Mouse (Mus musculus) midbrain, embryonic 10.5 days (tissue): ENCODE data around the gene Rgs14. TPM values are rescaled to one million over a fixed set of nuclear protein-coding genes. Genes with fewer than 3 reads are reported as not detected.

ENCODE experiments used
- DNase-seq: peaks from one replicate; pipeline ENCODE4 v3.0.0-alpha.2; 2017; ENCODE audit warnings: low spot score
- H3K27ac ChIP-seq: fragments of 300-500 bp; sonication (generic); replicated peaks from 2 replicates; pipeline ENCODE4 v1.5.1; 2016; ENCODE audit warnings: mild to moderate bottlenecking
- H3K27me3 ChIP-seq: fragments of 300-500 bp; sonication (generic); 2 replicates; pipeline ENCODE4 v1.6.1; 2016; ENCODE audit warnings: low read depth, mild to moderate bottlenecking; ENCODE audit not compliant: poor library complexity, severe bottlenecking
- H3K36me3 ChIP-seq: fragments of 300-500 bp; sonication (generic); 2 replicates; pipeline ENCODE4 v1.6.1; 2016; ENCODE audit warnings: mild to moderate bottlenecking, moderate library complexity
- H3K4me1 ChIP-seq: fragments of 300-500 bp; sonication (generic); 2 replicates; pipeline ENCODE4 v1.6.1; 2016
- H3K4me3 ChIP-seq: fragments of 300-500 bp; sonication (generic); 2 replicates; pipeline ENCODE4 v1.5.1; 2016; ENCODE audit warnings: mild to moderate bottlenecking, moderate library complexity
- H3K9me3 ChIP-seq: fragments of 300-500 bp; sonication (generic); replicated peaks from 2 replicates; pipeline ENCODE4 v1.6.1; 2016; ENCODE audit warnings: mild to moderate bottlenecking
- WGBS: fragments of 180-500 bp; shearing (Covaris S2); methylation state at CpG from one replicate; pipeline ENCODE4 v1.1.7; 2016; 5-methylcytosine and 5-hydroxymethylcytosine counted together
- polyA plus RNA-seq: library from polyadenylated mRNA; unstranded; fragments of >200 nt; fragmentation: Nextera tagmentation; extraction: Ambion mirVana; gene quantifications from 2 replicates; pipeline ENCODE4 v1.2.1, GENCODE M21; 2016

The Rgs14 gene
- polyA plus RNA-seq, 1 experiment from 2014 or later = 0.41 TPM

GRCm38 (mm10) chr13:55399300-55400038 lies 29.9 kb downstream of the Rgs14 start:
- DNase-seq = no peak
- 67% methylated on average over 5 of the region's 5 CpGs for WGBS
- Histone ChIP-seq H3K27me3 (peaks cover 26% of the 10 kb centered on the region), H3K4me1 (peaks cover 16% of the 10 kb centered on the region; the same call in 1 of the 2 replicates), H3K36me3 (no peaks in the 10 kb centered on the region), H3K4me3 (no peak overlapping the region), H3K9me3 (no peaks in the 10 kb centered on the region), H3K27ac (no peak overlapping the region)

- DNase-seq = no peak
- no peaks in the 10 kb centered on the region for H3K36me3 ChIP-seq
- no peak overlapping the region for H3K4me3 ChIP-seq
- no peak overlapping the region for H3K27ac ChIP-seq
- 91% methylated on average over 1 of the region's 1 CpGs for WGBS
- H3K4me1 ChIP-seq = peaks cover 16% of the 10 kb centered on the region
- no peaks in the 10 kb centered on the region for H3K9me3 ChIP-seq
- H3K27me3 ChIP-seq = peaks cover 29% of the 10 kb centered on the region
Measured at GRCm38 (mm10) chr13:55400039-55400346, 30.5 kb downstream of the Rgs14 start.

- DNase-seq = no peak
- no peak overlapping the region for H3K27ac ChIP-seq
- 82% methylated on average over 7 of the region's 7 CpGs for WGBS
- H3K36me3 ChIP-seq = no peaks in the 10 kb centered on the region
- H3K27me3 ChIP-seq = peaks cover 29% of the 10 kb centered on the region
- H3K4me3 ChIP-seq = no peak overlapping the region
- H3K4me1 ChIP-seq = peaks cover 27% of the 10 kb centered on the region
- H3K9me3 ChIP-seq = no peaks in the 10 kb centered on the region
Measured at GRCm38 (mm10) chr13:55403266-55403665, 33.7 kb downstream of the Rgs14 start.

- DNase-seq = no peak
- WGBS = 77% methylated on average over 15 of the region's 15 CpGs
- Histone ChIP-seq H3K36me3 (no peaks in the 10 kb centered on the region), H3K9me3 (no peaks in the 10 kb centered on the region), H3K27me3 (peaks cover 25% of the 10 kb centered on the region), H3K4me1 (peaks cover 22% of the 10 kb centered on the region), H3K27ac (no peak overlapping the region), H3K4me3 (no peak overlapping the region)
Measured at GRCm38 (mm10) chr13:55403935-55404852, 34.7 kb downstream of the Rgs14 start.

- Histone ChIP-seq H3K4me1 (peaks cover 21% of the 10 kb centered on the region), H3K4me3 (peak overlapping the region; percentile 19; the same call in 1 of the 2 replicates), H3K27me3 (peaks cover 24% of the 10 kb centered on the region), H3K36me3 (no peaks in the 10 kb centered on the region), H3K9me3 (no peaks in the 10 kb centered on the region), H3K27ac (peak overlapping the region; percentile 89)
- 16% methylated on average over 11 of the region's 11 CpGs for WGBS
- DNase-seq = peak; percentile 87
Measured at GRCm38 (mm10) chr13:55404853-55405782, 35.6 kb downstream of the Rgs14 start.

- 63% methylated on average over 13 of the region's 13 CpGs for whole genome bisulfite sequencing
- Histone ChIP-seq H3K9me3 (no peaks in the 10 kb centered on the region), H3K36me3 (no peaks in the 10 kb centered on the region), H3K4me1 (peaks cover 21% of the 10 kb centered on the region), H3K27me3 (peaks cover 24% of the 10 kb centered on the region), H3K27ac (peak overlapping the region; percentile 89), H3K4me3 (no peak overlapping the region)
- no peak for DNase-seq
Measured at GRCm38 (mm10) chr13:55405783-55406390, 36.4 kb downstream of the Rgs14 start.

- Histone ChIP-seq H3K9me3 (no peaks in the 10 kb centered on the region), H3K36me3 (no peaks in the 10 kb centered on the region), H3K27me3 (peaks cover 24% of the 10 kb centered on the region), H3K4me1 (peaks cover 21% of the 10 kb centered on the region), H3K4me3 (no peak overlapping the region), H3K27ac (no peak overlapping the region)
- 87% methylated on average over 4 of the region's 4 CpGs for WGBS
- DNase-seq = no peak
Measured at GRCm38 (mm10) chr13:55407341-55407740, 37.8 kb downstream of the Rgs14 start.

GRCm38 (mm10) chr13:55408546-55409120 lies 39.1 kb downstream of the Rgs14 start:
- no peak for DNase-seq
- WGBS = 87% methylated on average over 19 of the region's 19 CpGs
- peaks cover 27% of the 10 kb centered on the region for H3K27me3 ChIP-seq
- H3K4me1 ChIP-seq = peaks cover 15% of the 10 kb centered on the region
- H3K27ac ChIP-seq = no peak overlapping the region
- H3K9me3 ChIP-seq = no peaks in the 10 kb centered on the region
- H3K36me3 ChIP-seq = no peaks in the 10 kb centered on the region
- H3K4me3 ChIP-seq = no peak overlapping the region

- Histone ChIP-seq H3K27ac (no peak overlapping the region), H3K27me3 (peaks cover 37% of the 10 kb centered on the region), H3K4me3 (no peak overlapping the region), H3K9me3 (no peaks in the 10 kb centered on the region), H3K4me1 (peaks cover 8% of the 10 kb centered on the region), H3K36me3 (no peaks in the 10 kb centered on the region)
- 76% methylated on average over 7 of the region's 7 CpGs for WGBS
- no peak for DNase-seq
Measured at GRCm38 (mm10) chr13:55411826-55412225, 42.3 kb downstream of the Rgs14 start.

- H3K27ac ChIP-seq = no peak overlapping the region
- H3K9me3 ChIP-seq = no peaks in the 10 kb centered on the region
- H3K4me1 ChIP-seq = peaks cover 8% of the 10 kb centered on the region
- WGBS = 79% methylated on average over 13 of the region's 13 CpGs
- H3K36me3 ChIP-seq = no peaks in the 10 kb centered on the region
- no peak for DNase-seq
- H3K27me3 ChIP-seq = peaks cover 46% of the 10 kb centered on the region
- H3K4me3 ChIP-seq = no peak overlapping the region
Measured at GRCm38 (mm10) chr13:55412643-55413307, 43.2 kb downstream of the Rgs14 start.

GRCm38 (mm10) chr13:55413333-55413732 lies 43.8 kb downstream of the Rgs14 start:
- Histone ChIP-seq H3K27ac (no peak overlapping the region), H3K4me1 (peaks cover 13% of the 10 kb centered on the region), H3K9me3 (no peaks in the 10 kb centered on the region), H3K27me3 (peaks cover 52% of the 10 kb centered on the region), H3K4me3 (no peak overlapping the region), H3K36me3 (no peaks in the 10 kb centered on the region)
- no peak for DNase-seq
- WGBS = 87% methylated on average over 12 of the region's 12 CpGs
